Mouse (Mus musculus) heart, adult 2 months (tissue): Measurements from ENCODE around the gene Gm13539. TPM values are rescaled to one million over a fixed set of nuclear protein-coding genes. Genes with fewer than 3 reads are reported as not detected.
"Not testable (repeated sequence)": the region's sequence is repeated elsewhere in the genome, so short reads cannot be mapped to it uniquely, and the experiment has no call there.

ENCODE experiments used
- DNase-seq, 2 experiments: peaks; one replicate each; pipeline ENCODE4 v3.0.0; 2021
- H3K27ac ChIP-seq: fragments of 200-600 bp; 2 replicates; pipeline ENCODE4 v1.8.1; 2022
- H3K27me3 ChIP-seq: fragments of 200-500 bp; 2 replicates; pipeline ENCODE4 v1.6.1; 2012; ENCODE audit warnings: mild to moderate bottlenecking, low read length, inconsistent platforms, mixed read lengths; ENCODE audit not compliant: control insufficient read depth, insufficient read depth
- H3K36me3 ChIP-seq: fragments of 200-500 bp; 2 replicates; pipeline ENCODE4 v1.6.1; 2012; ENCODE audit warnings: low read length, inconsistent platforms; ENCODE audit not compliant: control insufficient read depth, insufficient read depth
- H3K4me1 ChIP-seq: fragments of 200-500 bp; 2 replicates; pipeline ENCODE4 v1.6.1; 2011; ENCODE audit warnings: low read length; ENCODE audit not compliant: control insufficient read depth, insufficient read depth
- H3K4me3 ChIP-seq: fragments of 200-600 bp; 2 replicates; pipeline ENCODE4 v1.8.1; 2022
- H3K79me2 ChIP-seq: fragments of 200-500 bp; replicated peaks from 2 replicates; pipeline ENCODE4 v1.6.1; 2012; ENCODE audit warnings: mild to moderate bottlenecking, inconsistent platforms, low read length, moderate library complexity, mixed read lengths; ENCODE audit not compliant: control insufficient read depth, insufficient read depth
- H3K9ac ChIP-seq: fragments of 200-500 bp; 2 replicates; pipeline ENCODE4 v1.6.1; 2012; ENCODE audit warnings: low read depth, mild to moderate bottlenecking, control low read depth, inconsistent platforms, low read length, mixed read lengths
- CTCF ChIP-seq: fragments of 200-600 bp; IDR thresholded peaks from 2 replicates; pipeline ENCODE4 v1.8.1; 2022; ENCODE audit warnings: antibody characterized with exemption, mild to moderate bottlenecking, moderate library complexity
- EP300 ChIP-seq: fragments of 200-500 bp; IDR thresholded peaks from 2 replicates; pipeline ENCODE4 v1.6.1; 2011; ENCODE audit warnings: low read depth, low read length, control low read depth; ENCODE audit not compliant: insufficient read depth
- POLR2A ChIP-seq: fragments of 200-500 bp; IDR thresholded peaks from 2 replicates; pipeline ENCODE4 v1.6.1; 2011; ENCODE audit warnings: mild to moderate bottlenecking, low read depth, low read length, control low read depth; ENCODE audit not compliant: insufficient read depth
- WGBS: fragments of 180-500 bp; shearing (Covaris S2); methylation state at CpG from one replicate; pipeline ENCODE4 v1.1.7; 2018; 5-methylcytosine and 5-hydroxymethylcytosine counted together
- intact Hi-C: fragments of 180-260 bp; cut with DNase I; formaldehyde crosslinking; loops from one replicate; pipeline ENCODE4 v1.15.1; 2025
- long read RNA-seq: library from polyadenylated mRNA; stranded (forward); transcript quantifications from one replicate; pipeline ENCODE4 v2.0.0, GENCODE M21; 2021
- polyA plus RNA-seq: library from polyadenylated mRNA; depleted of rRNA; stranded (reverse); fragments of >200 nt; gene quantifications from 2 replicates; pipeline ENCODE4 v1.2.3, GENCODE M21; 2012; rRNA removed
- total RNA-seq, 2 experiments: library from RNA; stranded (reverse); gene quantifications; 2 replicates each; pipeline ENCODE4 v1.2.3; 2021

The Gm13539 gene
- total RNA-seq (not detected), polyA plus RNA-seq (not detected in 2 replicates)
- long read RNA-seq: 0 reads

GRCm38 (mm10) chr2:25781957-25782356, at the start of gene Gm13539:
Gene Gm13539, plus strand, starts transcription at chr2:25782257.
- H3K27ac ChIP-seq: no peak within 1 kb of the TSS
- H3K79me2 ChIP-seq: no peaks in the 10 kb centered on the region
- WGBS: 87% methylated on average over 3 of the region's 3 CpGs
- no peak within 1 kb of the TSS for H3K9ac ChIP-seq
- H3K4me1 ChIP-seq: no peaks in the 10 kb centered on the region
- H3K36me3 ChIP-seq: no peaks in the 10 kb centered on the region
- TF ChIP-seq CTCF: no peak
- TF ChIP-seq POLR2A: no peak
- TF ChIP-seq EP300: no peak
- no peaks in the 10 kb centered on the region for H3K27me3 ChIP-seq
- DNase-seq: no peak
- intact Hi-C loops: no loop called here
- no peak within 1 kb of the TSS for H3K4me3 ChIP-seq

- H3K27ac ChIP-seq: no peak overlapping the region
- H3K36me3 ChIP-seq: no peaks in the 10 kb centered on the region
- no peak for DNase-seq
- no peak overlapping the region for H3K9ac ChIP-seq
- no peaks in the 10 kb centered on the region for H3K4me1 ChIP-seq
- intact Hi-C loops: no loop called here
- WGBS: 20% methylated on average over 2 of the region's 2 CpGs
- no peak overlapping the region for H3K4me3 ChIP-seq
- no peaks in the 10 kb centered on the region for H3K27me3 ChIP-seq
- TF ChIP-seq EP300 (no peak), POLR2A (no peak), CTCF (no peak)
- H3K79me2 ChIP-seq: no peaks in the 10 kb centered on the region
These were observed 48.7 kb upstream of the Gm13539 start for GRCm38 (mm10) chr2:25733199-25733930.

DNA sequence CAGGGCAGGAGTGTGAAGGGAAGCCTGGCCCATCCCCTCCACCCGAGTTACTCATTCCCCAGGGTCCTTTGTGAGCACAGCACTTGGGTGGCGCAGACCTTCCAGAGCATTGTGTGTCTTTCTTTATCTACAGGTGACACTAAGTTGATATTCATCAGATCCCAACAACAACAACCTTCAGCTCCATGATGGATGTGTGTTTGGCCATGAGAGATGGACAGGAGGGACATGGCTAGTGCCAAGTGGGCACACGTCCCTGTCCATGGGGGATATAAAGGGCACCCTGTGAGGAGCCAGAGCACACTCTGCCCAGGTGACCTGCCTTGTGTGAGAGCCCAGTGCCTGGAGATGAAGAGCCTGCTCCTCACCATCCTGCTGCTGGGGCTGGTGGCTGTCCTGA, 45.3 kb upstream of the Gm13539 start, which contains the start of gene Obp2b:
Gene Obp2b, plus strand, starts transcription at position 301 of the 400 bp plus-strand sequence.
- H3K9ac ChIP-seq, H3K4me3 ChIP-seq, DNase-seq, H3K27me3 ChIP-seq, intact Hi-C loops, H3K4me1 ChIP-seq, H3K79me2 ChIP-seq, H3K27ac ChIP-seq, H3K36me3 ChIP-seq: not testable (repeated sequence)
- WGBS: 67% methylated on average over 3 of the region's 3 CpGs

DNA sequence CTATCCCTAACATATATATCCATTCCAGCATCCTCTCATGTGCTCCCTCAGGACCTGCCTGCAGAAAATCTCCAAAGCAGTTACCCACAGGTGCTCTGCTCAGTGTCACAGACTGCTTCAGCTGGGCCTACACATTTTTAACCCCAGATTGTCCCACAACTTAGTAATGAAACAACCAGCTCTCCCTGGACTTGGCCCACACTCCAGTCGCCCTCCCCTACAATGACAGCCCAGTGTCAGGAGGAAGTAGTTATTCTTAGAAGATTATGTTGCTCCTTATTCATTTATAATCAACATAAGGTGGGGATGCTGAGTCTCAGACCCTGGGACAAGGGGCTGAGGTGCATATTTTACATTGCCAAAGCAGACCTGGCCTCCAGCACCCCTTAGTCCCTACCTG, 40.4 kb upstream of the Gm13539 start:
- intact Hi-C loops: no loop called here
- Histone ChIP-seq H3K36me3 (no peaks in the 10 kb centered on the region), H3K27ac (no peak overlapping the region), H3K27me3 (no peaks in the 10 kb centered on the region), H3K4me1 (no peaks in the 10 kb centered on the region), H3K4me3 (no peak overlapping the region), H3K79me2 (no peaks in the 10 kb centered on the region), H3K9ac (no peak overlapping the region)
- no peak for DNase-seq
- WGBS: 21% methylated on average over 1 of the region's 1 CpGs
- TF ChIP-seq EP300: no peak
- TF ChIP-seq CTCF: no peak
- TF ChIP-seq POLR2A: no peak

GRCm38 (mm10) chr2:25754201-25754600, 27.9 kb upstream of the Gm13539 start:
- H3K79me2 ChIP-seq: no peaks in the 10 kb centered on the region
- H3K4me3 ChIP-seq: no peak overlapping the region
- H3K36me3 ChIP-seq: no peaks in the 10 kb centered on the region
- H3K4me1 ChIP-seq: no peaks in the 10 kb centered on the region
- no peak for TF ChIP-seq EP300
- TF ChIP-seq POLR2A: no peak
- no peak for TF ChIP-seq CTCF
- intact Hi-C loops: no loop called here
- no peak for DNase-seq
- no peak overlapping the region for H3K27ac ChIP-seq
- 81% methylated on average over 1 of the region's 1 CpGs for WGBS
- no peaks in the 10 kb centered on the region for H3K27me3 ChIP-seq
- no peak overlapping the region for H3K9ac ChIP-seq

DNA sequence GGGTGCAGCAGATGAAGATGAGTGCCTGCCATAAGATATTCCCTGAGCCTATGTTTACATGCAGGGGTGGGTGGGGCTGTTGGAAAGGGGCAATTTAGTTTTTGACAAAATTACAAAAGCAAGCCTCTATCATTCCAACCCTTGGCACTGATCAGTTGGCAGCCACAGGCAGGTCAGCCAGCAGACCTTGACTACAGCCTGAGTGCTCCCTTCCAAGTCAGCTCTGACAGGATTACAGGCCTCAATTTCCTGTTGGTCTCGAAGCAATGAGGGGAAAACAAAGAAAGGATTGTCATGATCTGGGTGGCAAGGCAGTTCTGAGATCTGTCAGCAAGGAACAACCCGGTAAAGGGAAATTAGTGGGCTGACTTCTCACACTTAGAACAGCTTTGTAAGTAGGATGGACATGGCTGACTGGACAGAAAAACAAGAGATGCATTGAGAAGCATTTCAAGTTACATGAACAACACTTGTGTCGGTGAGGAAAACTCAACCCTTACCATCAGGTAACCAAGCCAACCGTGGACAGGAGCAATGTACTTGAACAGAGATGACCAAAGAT, 23.9 kb upstream of the Gm13539 start:
- no peaks in the 10 kb centered on the region for H3K4me1 ChIP-seq
- no peak overlapping the region for H3K27ac ChIP-seq
- no peak overlapping the region for H3K4me3 ChIP-seq
- H3K79me2 ChIP-seq: no peaks in the 10 kb centered on the region
- DNase-seq: no peak
- intact Hi-C loops: no loop called here
- WGBS: 51% methylated on average over 4 of the region's 4 CpGs
- no peaks in the 10 kb centered on the region for H3K36me3 ChIP-seq
- H3K9ac ChIP-seq: no peak overlapping the region
- TF ChIP-seq CTCF: no peak
- TF ChIP-seq POLR2A: no peak
- TF ChIP-seq EP300: no peak
- no peaks in the 10 kb centered on the region for H3K27me3 ChIP-seq
